Mouse (Mus musculus): ENCODE results near the gene Itpkc. TPM values are rescaled to one million over a fixed set of nuclear protein-coding genes. Genes with fewer than 3 reads are reported as not detected.

Gene Itpkc
- polyA plus RNA-seq, 1 experiment from 2014 or later: 1.2 TPM

GRCm38 (mm10) chr7:27224877-27225575, 3.4 kb downstream of the Itpkc start:
- TF ChIP-seq EP300 (IDR thresholded peaks at IDR 0.05; ENCODE audit: low read depth) (no peak), CTCF (IDR thresholded peaks at IDR 0.05; ENCODE audit: low read depth) (no peak)
- 78% methylated on average over 11 of the region's 11 CpGs for WGBS (ENCODE audit: insufficient replicate concordance)
- Histone ChIP-seq H3K4me3 (ENCODE audit: low read depth, low read length) (no peak overlapping the region), H3K36me3 (replicated peaks; ENCODE audit: insufficient read depth, low read length) (no peaks in the 10 kb centered on the region; the same call in 1 of the 2 replicates), H3K9me3 (ENCODE audit: low read length) (no peaks in the 10 kb centered on the region), H3K9ac (replicated peaks) (peak overlapping the region; percentile 38), H3K4me1 (ENCODE audit: insufficient read depth) (peaks cover 44% of the 10 kb centered on the region), H3K4me2 (ENCODE audit: low read depth, low read length) (peak overlapping the region; percentile 98; the same call in 1 of the 2 replicates), H3K27me3 (ENCODE audit: insufficient read depth, low read length) (no peaks in the 10 kb centered on the region), H3K27ac (ENCODE audit: low read depth) (no peak overlapping the region; the same call in 1 of the 2 replicates)
- DNase-seq: peak; percentile 26
- no peak for ATAC-seq

- TF ChIP-seq CTCF (IDR thresholded peaks at IDR 0.05; ENCODE audit: low read depth) (no peak), EP300 (IDR thresholded peaks at IDR 0.05; ENCODE audit: low read depth) (no peak)
- H3K27ac ChIP-seq (ENCODE audit: low read depth): no peak overlapping the region
Measured at GRCm38 (mm10) chr7:27222538-27222937, 5.9 kb downstream of the Itpkc start.

GRCm38 (mm10) chr7:27221939-27222338, 6.5 kb downstream of the Itpkc start:
- no peak overlapping the region for H3K27ac ChIP-seq (ENCODE audit: low read depth)
- no peak overlapping the region for H3K9ac ChIP-seq (replicated peaks)
- 68% methylated on average over 6 of the region's 6 CpGs for WGBS (ENCODE audit: insufficient replicate concordance)
- H3K9me3 ChIP-seq (ENCODE audit: low read length): no peaks in the 10 kb centered on the region
- H3K4me3 ChIP-seq (ENCODE audit: low read depth, low read length): no peak overlapping the region
- H3K4me1 ChIP-seq (ENCODE audit: insufficient read depth): peaks cover 33% of the 10 kb centered on the region
- H3K27me3 ChIP-seq (ENCODE audit: insufficient read depth, low read length): no peaks in the 10 kb centered on the region
- no peak overlapping the region for H3K4me2 ChIP-seq (ENCODE audit: low read depth, low read length)
- DNase-seq: no peak
- no peak for ATAC-seq
- H3K36me3 ChIP-seq (replicated peaks; ENCODE audit: insufficient read depth, low read length): peaks cover 7% of the 10 kb centered on the region
- TF ChIP-seq CTCF (IDR thresholded peaks at IDR 0.05; ENCODE audit: low read depth) (no peak), EP300 (IDR thresholded peaks at IDR 0.05; ENCODE audit: low read depth) (no peak)

More at GRCm38 (mm10) chr7:27222538-27222937, 5.9 kb downstream of the Itpkc start:
- Histone ChIP-seq H3K36me3 (replicated peaks; ENCODE audit: insufficient read depth, low read length) (peaks cover 6% of the 10 kb centered on the region; the same call in 1 of the 2 replicates), H3K4me3 (ENCODE audit: low read depth, low read length) (no peak overlapping the region), H3K9ac (replicated peaks) (no peak overlapping the region), H3K9me3 (ENCODE audit: low read length) (no peaks in the 10 kb centered on the region), H3K27me3 (ENCODE audit: insufficient read depth, low read length) (no peaks in the 10 kb centered on the region), H3K4me1 (ENCODE audit: insufficient read depth) (peaks cover 39% of the 10 kb centered on the region), H3K4me2 (ENCODE audit: low read depth, low read length) (no peak overlapping the region)
- 44% methylated on average over 1 of the region's 1 CpGs for WGBS (ENCODE audit: insufficient replicate concordance)
- ATAC-seq (no peak), DNase-seq (no peak)

GRCm38 (mm10) chr7:27219937-27220336, 8.5 kb downstream of the Itpkc start:
- peaks cover 14% of the 10 kb centered on the region for H3K4me1 ChIP-seq (ENCODE audit: insufficient read depth)
- no peak overlapping the region for H3K4me3 ChIP-seq (ENCODE audit: low read depth, low read length)
- ATAC-seq (peak; percentile 69), DNase-seq (peak; percentile 42)
- no peak overlapping the region for H3K4me2 ChIP-seq (ENCODE audit: low read depth, low read length)
- H3K9me3 ChIP-seq (ENCODE audit: low read length): no peaks in the 10 kb centered on the region
- 57% methylated on average over 11 of the region's 11 CpGs for WGBS (ENCODE audit: insufficient replicate concordance)
- TF ChIP-seq EP300 (IDR thresholded peaks at IDR 0.05; ENCODE audit: low read depth): no peak
- TF ChIP-seq CTCF (IDR thresholded peaks at IDR 0.05; ENCODE audit: low read depth): no peak
- peaks cover 15% of the 10 kb centered on the region for H3K36me3 ChIP-seq (replicated peaks; ENCODE audit: insufficient read depth, low read length)
- no peak overlapping the region for H3K27ac ChIP-seq (ENCODE audit: low read depth)
- no peak overlapping the region for H3K9ac ChIP-seq (replicated peaks)
- no peaks in the 10 kb centered on the region for H3K27me3 ChIP-seq (ENCODE audit: insufficient read depth, low read length)

- Histone ChIP-seq H3K27ac (ENCODE audit: low read depth) (no peak overlapping the region), H3K9ac (replicated peaks) (no peak overlapping the region), H3K4me3 (ENCODE audit: low read depth, low read length) (no peak overlapping the region), H3K4me2 (ENCODE audit: low read depth, low read length) (no peak overlapping the region), H3K27me3 (ENCODE audit: insufficient read depth, low read length) (no peaks in the 10 kb centered on the region), H3K4me1 (ENCODE audit: insufficient read depth) (peaks cover 12% of the 10 kb centered on the region), H3K9me3 (ENCODE audit: low read length) (no peaks in the 10 kb centered on the region), H3K36me3 (replicated peaks; ENCODE audit: insufficient read depth, low read length) (peaks cover 23% of the 10 kb centered on the region)
- no peak for TF ChIP-seq CTCF (IDR thresholded peaks at IDR 0.05; ENCODE audit: low read depth)
- TF ChIP-seq EP300 (IDR thresholded peaks at IDR 0.05; ENCODE audit: low read depth): no peak
- DNase-seq: no peak
- no peak for ATAC-seq
- WGBS (ENCODE audit: insufficient replicate concordance): 83% methylated on average over 7 of the region's 7 CpGs
Measured at GRCm38 (mm10) chr7:27218586-27218985, 9.9 kb downstream of the Itpkc start.

- Histone ChIP-seq H3K4me2 (ENCODE audit: low read depth, low read length) (no peak overlapping the region), H3K9ac (replicated peaks) (no peak overlapping the region), H3K9me3 (ENCODE audit: low read length) (no peaks in the 10 kb centered on the region), H3K4me1 (ENCODE audit: insufficient read depth) (no peaks in the 10 kb centered on the region), H3K27ac (ENCODE audit: low read depth) (no peak overlapping the region), H3K4me3 (ENCODE audit: low read depth, low read length) (no peak overlapping the region), H3K27me3 (ENCODE audit: insufficient read depth, low read length) (no peaks in the 10 kb centered on the region), H3K36me3 (replicated peaks; ENCODE audit: insufficient read depth, low read length) (peaks cover 52% of the 10 kb centered on the region)
- TF ChIP-seq EP300 (IDR thresholded peaks at IDR 0.05; ENCODE audit: low read depth): no peak
- TF ChIP-seq CTCF (IDR thresholded peaks at IDR 0.05; ENCODE audit: low read depth): no peak
- WGBS (ENCODE audit: insufficient replicate concordance): 67% methylated on average over 2 of the region's 2 CpGs
- no peak for DNase-seq
- no peak for ATAC-seq
Measured at GRCm38 (mm10) chr7:27212626-27213025, 15.8 kb downstream of the Itpkc start.
